Mouse (Mus musculus): ENCODE results near the gene Plppr3.

Gene Plppr3

DNA sequence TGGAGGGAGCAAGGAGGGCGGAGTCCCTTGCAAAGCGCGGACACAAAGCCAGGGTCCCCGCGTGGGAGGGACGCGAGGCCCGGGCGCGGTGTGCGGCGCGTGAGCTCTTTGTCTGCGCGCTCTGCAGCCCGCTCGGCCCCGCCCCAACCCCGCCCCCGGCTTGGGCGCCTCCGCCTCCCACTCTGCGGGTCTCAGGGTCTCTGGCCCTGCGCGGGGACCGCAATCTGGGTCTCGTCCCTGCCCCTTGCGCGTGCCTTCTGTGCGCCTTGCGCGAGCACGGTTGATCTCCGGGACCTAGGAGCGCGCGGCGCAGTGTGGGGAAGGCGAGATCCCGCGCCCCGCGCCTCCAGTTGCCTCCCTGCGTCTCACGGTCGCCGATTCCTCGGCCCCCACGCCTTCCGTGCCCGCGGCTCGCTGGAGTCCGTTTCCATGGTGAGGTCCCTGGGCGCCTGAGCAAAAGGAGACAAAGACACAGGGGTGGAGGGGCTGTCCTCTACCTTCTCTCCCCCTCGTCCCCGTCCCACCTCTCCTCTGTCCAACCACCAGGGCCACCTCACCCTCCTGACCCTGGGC lies at the start of gene Plppr3, which contains the start of gene Prtn3:
Plppr3 (minus strand) TSS at position 345 of the 573 bp plus-strand sequence.
Prtn3 (plus strand) TSS at position 187 of the 573 bp plus-strand sequence.
- no peak for DNase-seq (ENCODE audit: low read depth, low spot score)

DNA sequence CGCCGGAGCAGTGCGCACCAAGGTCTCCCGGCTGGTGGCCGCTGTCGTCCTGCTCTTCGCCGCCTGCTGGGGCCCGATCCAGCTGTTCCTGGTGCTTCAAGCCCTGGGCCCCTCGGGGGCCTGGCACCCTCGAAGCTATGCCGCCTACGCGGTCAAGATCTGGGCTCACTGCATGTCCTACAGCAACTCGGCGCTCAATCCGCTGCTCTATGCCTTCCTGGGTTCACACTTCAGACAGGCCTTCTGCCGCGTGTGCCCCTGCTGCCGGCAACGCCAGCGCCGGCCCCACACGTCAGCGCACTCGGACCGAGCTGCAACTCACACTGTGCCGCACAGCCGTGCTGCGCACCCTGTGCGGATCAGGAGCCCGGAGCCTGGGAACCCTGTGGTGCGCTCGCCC lies 47.1 kb upstream of the Plppr3 start:
- DNase-seq (ENCODE audit: low read depth, low spot score): no peak

GRCm38 (mm10) chr10:79920958-79921535 lies 46.6 kb upstream of the Plppr3 start, which contains the start of gene R3hdm4:
Gene R3hdm4 (minus strand): TSS chr10:79921208.
- DNase-seq (ENCODE audit: low read depth, low spot score): no peak

DNA sequence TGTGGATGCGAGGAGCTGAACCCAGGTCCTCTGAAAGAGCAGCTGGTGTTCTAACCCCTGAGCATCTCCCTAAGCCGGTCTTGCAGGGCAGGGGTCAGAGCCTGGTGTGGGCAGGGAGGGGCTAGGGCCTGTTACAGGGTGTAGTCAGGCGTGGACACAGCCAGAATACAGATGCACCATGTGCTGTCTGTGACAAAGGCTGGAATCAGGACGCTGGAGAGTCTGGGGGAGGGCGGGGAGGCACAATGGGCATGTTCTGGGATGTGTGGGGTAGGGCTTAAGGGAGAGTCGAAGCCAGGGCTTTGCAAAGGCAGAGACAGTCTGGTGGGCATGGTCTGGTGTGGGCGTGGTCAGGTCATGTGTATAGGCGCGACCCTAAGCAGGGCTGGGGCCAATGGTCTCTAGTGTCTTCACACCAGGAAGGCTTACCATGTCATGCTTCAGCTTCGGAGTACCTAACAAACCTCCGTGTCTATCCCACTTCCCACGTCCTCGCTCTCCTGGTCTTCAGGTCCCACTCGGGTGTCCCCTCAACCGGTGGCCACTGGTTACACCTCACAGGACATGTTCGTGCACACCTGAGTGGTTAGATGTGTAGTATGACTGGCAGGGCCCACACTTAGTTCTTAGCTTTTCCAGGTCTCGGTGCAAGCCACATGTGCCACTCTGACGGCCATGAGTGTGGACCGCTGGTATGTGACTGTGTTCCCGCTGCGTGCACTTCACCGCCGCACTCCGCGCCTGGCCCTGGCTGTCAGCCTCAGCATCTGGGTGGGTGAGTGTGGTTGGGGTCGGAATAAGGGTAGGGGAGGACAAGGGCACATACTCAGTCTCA lies 45.8 kb upstream of the Plppr3 start:
- no peak for DNase-seq (ENCODE audit: low read depth, low spot score)

DNA sequence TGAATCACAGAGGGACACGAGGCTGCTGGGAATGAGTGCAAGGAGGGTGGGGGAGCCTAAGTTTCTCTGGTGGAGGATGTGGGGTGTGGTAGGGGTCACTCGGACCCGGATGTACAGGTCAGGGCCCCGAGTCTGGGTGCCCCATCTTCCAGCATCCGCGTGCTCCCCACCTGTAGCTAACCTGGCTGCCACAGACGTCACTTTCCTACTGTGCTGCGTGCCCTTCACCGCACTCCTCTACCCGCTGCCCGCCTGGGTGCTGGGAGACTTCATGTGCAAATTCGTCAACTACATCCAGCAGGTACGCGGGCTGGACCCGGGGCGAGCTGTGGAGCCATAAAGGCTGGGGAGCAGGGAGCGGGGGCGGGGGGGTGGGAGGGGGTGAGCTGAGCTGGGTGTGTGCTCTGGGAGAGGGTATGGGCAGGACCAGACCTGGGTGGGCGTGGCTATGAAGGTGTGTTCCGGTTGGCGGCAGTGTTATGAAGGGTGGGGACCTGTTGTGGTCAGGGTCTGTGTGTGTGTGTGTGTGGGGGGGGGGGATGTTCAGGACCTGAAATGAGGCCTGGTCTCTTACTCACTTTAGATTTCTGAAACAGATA lies 44.9 kb upstream of the Plppr3 start:
- no peak for DNase-seq (ENCODE audit: low read depth, low spot score)

DNA sequence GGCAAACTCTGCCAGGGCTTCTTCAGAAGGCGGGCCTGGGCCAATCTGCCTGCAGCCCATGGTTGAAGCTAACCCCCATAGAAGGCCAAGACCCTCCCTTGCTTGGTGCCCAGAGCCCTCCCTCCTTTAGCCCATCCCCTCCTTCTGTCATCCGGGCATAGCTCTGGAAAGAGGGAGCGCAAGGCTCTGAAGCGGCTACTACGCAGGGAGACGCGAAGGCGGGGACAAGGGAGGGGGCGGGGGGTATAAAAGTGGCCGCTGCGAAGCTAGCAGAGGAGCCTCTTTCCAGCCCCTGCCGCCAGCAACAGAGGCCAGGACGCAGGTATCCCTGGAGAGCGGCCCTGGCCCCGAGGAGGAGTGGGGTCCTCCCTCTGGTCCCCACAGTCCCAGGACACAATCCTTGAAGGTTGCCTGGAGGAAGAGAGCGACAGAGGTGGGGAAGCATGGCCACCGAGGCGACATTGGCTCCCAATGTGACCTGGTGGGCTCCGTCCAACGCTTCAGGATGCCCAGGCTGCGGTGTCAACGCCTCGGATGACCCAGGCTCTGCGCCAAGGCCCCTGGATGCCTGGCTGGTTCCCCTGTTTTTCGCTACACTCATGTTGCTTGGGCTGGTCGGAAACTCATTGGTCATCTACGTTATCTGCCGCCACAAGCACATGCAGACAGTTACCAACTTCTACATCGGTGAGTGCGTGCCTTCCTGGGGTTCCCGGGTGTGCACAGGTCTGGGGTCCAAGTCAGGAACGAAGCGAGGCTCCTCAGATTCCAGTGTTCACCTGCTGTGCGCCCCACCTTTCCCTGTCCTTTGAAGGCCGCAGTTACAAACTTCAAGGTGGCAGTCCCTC lies 44.0 kb upstream of the Plppr3 start:
- no peak for DNase-seq (ENCODE audit: low read depth, low spot score)

DNA sequence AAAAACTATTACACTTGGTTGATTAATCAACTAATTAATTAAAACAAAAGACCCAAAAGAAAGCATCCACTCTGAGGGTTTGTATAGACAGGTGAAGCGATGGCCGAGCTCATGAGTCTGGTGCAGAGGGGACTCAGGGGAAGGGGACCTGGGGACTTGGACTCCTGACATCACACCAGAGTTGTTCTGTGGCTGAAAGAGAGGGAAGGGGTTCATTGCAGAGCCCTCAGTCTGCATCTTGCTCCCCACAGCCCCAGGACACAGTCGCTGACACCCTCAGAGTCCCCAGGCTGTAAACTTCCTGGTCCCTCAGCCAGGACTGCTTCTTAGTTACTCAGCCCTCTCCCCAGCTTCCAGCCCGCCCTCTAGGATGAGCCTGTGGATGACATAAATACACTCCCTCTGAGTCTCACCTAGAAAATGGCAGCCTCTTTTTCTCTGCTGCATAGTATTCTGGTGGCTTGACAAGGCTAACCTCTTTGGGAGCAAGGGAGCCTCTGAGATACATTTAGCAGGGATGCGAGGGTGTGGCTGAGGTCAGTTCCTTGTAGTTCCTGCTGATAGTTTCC lies 43.2 kb upstream of the Plppr3 start:
- DNase-seq (ENCODE audit: low read depth, low spot score): no peak

DNA sequence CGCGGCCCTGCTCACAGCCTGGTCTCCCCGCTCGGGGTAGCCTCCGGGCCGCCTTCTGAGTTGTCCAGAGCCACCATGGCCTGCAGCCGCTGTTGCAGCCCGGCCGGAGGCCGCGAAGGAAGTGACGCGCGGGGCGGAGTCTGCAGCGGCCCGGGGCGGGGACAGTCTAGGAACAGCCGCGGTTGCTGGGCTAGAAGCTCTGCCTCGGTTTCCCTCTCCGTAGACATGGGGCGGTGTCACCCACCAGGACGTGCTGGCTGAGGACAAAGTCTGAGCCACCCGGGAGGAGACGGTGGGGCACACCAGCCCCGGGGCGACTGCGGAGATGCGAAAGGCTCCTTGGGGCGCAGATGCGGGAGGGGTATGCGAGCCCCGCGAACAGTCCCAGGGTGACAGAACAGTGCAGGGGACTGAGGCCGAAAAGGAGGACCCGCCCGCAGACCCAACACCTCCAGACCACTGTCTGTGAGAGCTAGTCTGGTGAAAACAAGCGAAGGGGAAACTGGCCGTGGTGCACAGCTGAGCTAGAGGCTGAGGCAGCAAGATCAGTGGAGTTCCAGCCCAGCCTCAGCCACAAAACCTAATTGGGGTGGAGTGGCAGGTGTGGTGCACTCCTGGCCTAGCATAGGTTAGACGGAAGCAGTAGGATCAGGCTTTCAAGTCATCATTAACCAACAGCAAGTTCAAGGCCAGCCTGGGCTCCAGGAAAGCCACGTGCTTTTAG lies 42.5 kb upstream of the Plppr3 start, which contains the start of gene Kiss1r:
Kiss1r (plus strand) TSS at position 164 of the 724 bp plus-strand sequence.
- peak; percentile 70 for DNase-seq (ENCODE audit: low read depth, low spot score)

- no peak for DNase-seq (ENCODE audit: low read depth, low spot score)
Measured at GRCm38 (mm10) chr10:79916081-79916480, 41.6 kb upstream of the Plppr3 start.

- DNase-seq (ENCODE audit: low read depth, low spot score): no peak
Measured at GRCm38 (mm10) chr10:79914948-79915596, 40.6 kb upstream of the Plppr3 start.

- DNase-seq (ENCODE audit: low read depth, low spot score): no peak
Measured at GRCm38 (mm10) chr10:79914131-79914947, 39.9 kb upstream of the Plppr3 start.

DNA sequence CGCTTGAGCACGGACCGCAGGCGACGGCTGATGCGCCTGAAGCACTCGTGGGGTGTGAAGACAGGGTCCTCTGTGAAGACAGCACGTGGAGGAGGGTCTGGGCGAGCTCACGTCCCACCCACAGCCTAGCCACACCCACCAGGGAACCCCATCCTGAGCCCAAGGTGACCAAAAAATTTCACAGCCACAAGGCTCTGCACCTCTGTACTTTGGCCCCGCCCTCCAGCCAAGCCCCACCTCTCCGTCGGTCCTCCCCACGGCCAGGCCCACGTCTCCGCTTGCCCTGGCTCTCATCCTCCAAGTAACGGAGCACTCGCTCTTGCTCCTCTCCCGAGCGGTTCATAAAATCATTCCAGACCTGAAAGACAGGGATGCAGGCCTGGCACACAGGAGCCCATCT lies 38.0 kb upstream of the Plppr3 start:
- no peak for DNase-seq (ENCODE audit: low read depth, low spot score)

- DNase-seq (ENCODE audit: low read depth, low spot score): no peak
Measured at GRCm38 (mm10) chr10:79910556-79910955, 36.1 kb upstream of the Plppr3 start, which contains the start of gene Gm26602. Gene Gm26602 (plus strand): TSS chr10:79910856.

GRCm38 (mm10) chr10:79909092-79909922 lies 34.9 kb upstream of the Plppr3 start:
- peak; percentile 75 for DNase-seq (ENCODE audit: low read depth, low spot score)

GRCm38 (mm10) chr10:79908167-79909091 lies 34.0 kb upstream of the Plppr3 start, which contains the start of gene Med16:
Gene Med16 (minus strand): TSS chr10:79908923.
- peak; percentile 96 for DNase-seq (ENCODE audit: low read depth, low spot score)

- DNase-seq (ENCODE audit: low read depth, low spot score): no peak
Measured at GRCm38 (mm10) chr10:79907415-79907814, 33.0 kb upstream of the Plppr3 start.

- no peak for DNase-seq (ENCODE audit: low read depth, low spot score)
Measured at GRCm38 (mm10) chr10:79906712-79907111, 32.3 kb upstream of the Plppr3 start.

Measured in 3T3-L1 (cell line).